Mouse (Mus musculus): ENCODE measurements at regions not wholly inside any gene's neighbourhood (a gene's known extent, or its start where the extent isn't known, plus 50 kb on each side); places are given as distances from the start of the nearest gene placed in this dataset.

GRCm38 (mm10) chr2:160590209-160590910, 55.3 kb upstream of the Top1 start:
- TF ChIP-seq FLI1 (IDR thresholded peaks at IDR 0.05; ENCODE audit: low read length) (no peak), GATA1 (IDR thresholded peaks at IDR 0.05; ENCODE audit: borderline replicate concordance, low read length) (no peak)
